Mouse (Mus musculus) lung, postnatal 0 days (tissue): Measurements from ENCODE around the gene Egln2. TPM values are rescaled to one million over a fixed set of nuclear protein-coding genes. Genes with fewer than 3 reads are reported as not detected.

Source experiments
- ATAC-seq: fragments of 200-750 bp; cut with Nextera tagmentation; 2 replicates; pipeline ENCODE4 v1.8.0; 2017; ENCODE audit warnings: moderate library complexity
- DNase-seq: peaks from one replicate; pipeline ENCODE4 v3.0.0-alpha.2; 2016; ENCODE audit warnings: low spot score
- H3K27ac ChIP-seq: fragments of 300-500 bp; sonication (generic); 2 replicates; pipeline ENCODE4 v1.5.1; 2014; ENCODE audit warnings: antibody characterized with exemption, mild to moderate bottlenecking, low read length, mixed read lengths
- H3K27me3 ChIP-seq: fragments of 300-500 bp; sonication (generic); replicated peaks from 2 replicates; pipeline ENCODE4 v1.6.1; 2014; ENCODE audit warnings: low read length, mixed read lengths; ENCODE audit not compliant: insufficient read depth
- H3K36me3 ChIP-seq: fragments of 300-500 bp; sonication (generic); 2 replicates; pipeline ENCODE4 v1.6.1; 2014; ENCODE audit warnings: low read length, mixed read lengths; ENCODE audit not compliant: insufficient read depth
- H3K4me1 ChIP-seq: fragments of 300-500 bp; sonication (generic); 2 replicates; pipeline ENCODE4 v1.6.1; 2014; ENCODE audit warnings: antibody characterized with exemption, low read depth, low read length, mixed read lengths; ENCODE audit not compliant: insufficient read depth
- H3K4me2 ChIP-seq: fragments of 300-500 bp; sonication (generic); replicated peaks from 2 replicates; pipeline ENCODE4 v1.6.1; 2014; ENCODE audit warnings: low read depth, mild to moderate bottlenecking, low read length, moderate library complexity, mixed read lengths
- H3K4me3 ChIP-seq: fragments of 300-500 bp; sonication (generic); 2 replicates; pipeline ENCODE4 v1.5.1; 2014; ENCODE audit warnings: low read depth, low read length
- H3K9ac ChIP-seq: fragments of 300-500 bp; sonication (generic); replicated peaks from 2 replicates; pipeline ENCODE4 v1.6.1; 2014; ENCODE audit warnings: low read depth, mild to moderate bottlenecking
- H3K9me3 ChIP-seq: fragments of 300-500 bp; sonication (generic); 2 replicates; pipeline ENCODE4 v1.6.1; 2016; ENCODE audit warnings: low read length, mixed read lengths
- CTCF ChIP-seq: IDR thresholded peaks from 2 replicates; pipeline ENCODE4 v1.5.1; 2016; ENCODE audit warnings: antibody characterized with exemption, mild to moderate bottlenecking
- EP300 ChIP-seq: IDR thresholded peaks from 2 replicates; pipeline ENCODE4 v1.6.1; 2016; ENCODE audit warnings: antibody characterized with exemption, mild to moderate bottlenecking, control low read depth
- WGBS: fragments of 180-500 bp; shearing (Covaris S2); extraction: QIAGEN DNeasy Blood & Tissue Kit; methylation state at CpG from one replicate; pipeline ENCODE4 v1.1.7; 2014; 5-methylcytosine and 5-hydroxymethylcytosine counted together
- polyA plus RNA-seq: library from polyadenylated mRNA; unstranded; fragments of >200 nt; fragmentation: Nextera tagmentation; extraction: Ambion mirVana; gene quantifications from 2 replicates; pipeline ENCODE4 v1.2.1, GENCODE M21; 2015

Gene Egln2
- polyA plus RNA-seq, 1 experiment from 2014 or later: 75.1 TPM

GRCm38 (mm10) chr7:27178324-27179216, 12.0 kb upstream of the Egln2 start, which contains the start of gene Rab4b:
Gene Rab4b, minus strand, starts transcription at chr7:27178896.
- TF ChIP-seq CTCF: peak; percentile 76
- no peak for TF ChIP-seq EP300
- under 1% methylated on average over 49 of the region's 53 CpGs for WGBS
- H3K4me2 ChIP-seq: peak within 1 kb of the TSS; percentile 53
- H3K9me3 ChIP-seq: no peaks in the 10 kb centered on the region
- ATAC-seq (peak; percentile 98), DNase-seq (peak; percentile 100)
- H3K27ac ChIP-seq: peak within 1 kb of the TSS; percentile 94
- peaks cover 8% of the 10 kb centered on the region; the same call in 1 of the 2 replicates for H3K4me1 ChIP-seq
- peak within 1 kb of the TSS; percentile 75 for H3K4me3 ChIP-seq
- peak within 1 kb of the TSS; percentile 51 for H3K9ac ChIP-seq
- peaks cover 5% of the 10 kb centered on the region for H3K36me3 ChIP-seq
- no peaks in the 10 kb centered on the region for H3K27me3 ChIP-seq

DNA sequence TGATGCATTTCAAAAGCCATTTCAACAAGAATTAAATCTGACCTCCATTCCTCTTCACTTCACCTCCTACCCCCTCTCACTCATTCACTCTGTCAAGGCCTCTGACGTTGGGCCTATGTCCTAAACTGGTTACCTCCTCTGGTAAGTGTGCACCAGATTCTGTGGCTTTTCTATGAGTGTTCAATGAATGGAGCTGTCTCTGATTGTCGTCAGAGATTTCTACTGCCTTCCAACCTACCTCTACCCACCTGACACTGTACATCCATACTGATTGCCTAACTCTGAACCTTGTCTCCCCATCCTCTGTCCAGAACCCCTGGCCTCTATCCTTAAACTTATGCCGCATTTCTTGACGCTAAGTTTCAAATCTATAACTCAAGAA, 11.3 kb upstream of the Egln2 start:
- peak overlapping the region; percentile 47 for H3K4me2 ChIP-seq
- H3K9ac ChIP-seq: peak overlapping the region; percentile 51
- peaks cover 8% of the 10 kb centered on the region; the same call in 1 of the 2 replicates for H3K4me1 ChIP-seq
- peak overlapping the region; percentile 75 for H3K4me3 ChIP-seq
- ATAC-seq (no peak), DNase-seq (no peak)
- H3K27ac ChIP-seq: peak overlapping the region; percentile 94
- TF ChIP-seq CTCF (no peak), EP300 (no peak)
- peaks cover 11% of the 10 kb centered on the region for H3K36me3 ChIP-seq
- H3K27me3 ChIP-seq: no peaks in the 10 kb centered on the region
- no peaks in the 10 kb centered on the region for H3K9me3 ChIP-seq
- 8% methylated on average over 4 of the region's 4 CpGs for WGBS

- Histone ChIP-seq H3K36me3 (peaks cover 23% of the 10 kb centered on the region), H3K9me3 (no peaks in the 10 kb centered on the region), H3K4me1 (peaks cover 8% of the 10 kb centered on the region; the same call in 1 of the 2 replicates), H3K27me3 (no peaks in the 10 kb centered on the region), H3K9ac (no peak overlapping the region), H3K27ac (no peak overlapping the region), H3K4me3 (no peak overlapping the region), H3K4me2 (no peak overlapping the region)
- WGBS: 83% methylated on average over 7 of the region's 7 CpGs
- DNase-seq (no peak), ATAC-seq (no peak)
- no peak for TF ChIP-seq CTCF
- TF ChIP-seq EP300: no peak
Measured at GRCm38 (mm10) chr7:27174896-27175295, 8.3 kb upstream of the Egln2 start.

GRCm38 (mm10) chr7:27174496-27174895, 7.9 kb upstream of the Egln2 start:
- Histone ChIP-seq H3K4me2 (no peak overlapping the region), H3K27ac (no peak overlapping the region), H3K4me1 (peaks cover 8% of the 10 kb centered on the region; the same call in 1 of the 2 replicates), H3K27me3 (no peaks in the 10 kb centered on the region), H3K4me3 (no peak overlapping the region), H3K9ac (no peak overlapping the region), H3K36me3 (peaks cover 23% of the 10 kb centered on the region), H3K9me3 (no peaks in the 10 kb centered on the region)
- TF ChIP-seq CTCF (no peak), EP300 (no peak)
- ATAC-seq (no peak), DNase-seq (no peak)
- WGBS: 97% methylated on average over 15 of the region's 15 CpGs

DNA sequence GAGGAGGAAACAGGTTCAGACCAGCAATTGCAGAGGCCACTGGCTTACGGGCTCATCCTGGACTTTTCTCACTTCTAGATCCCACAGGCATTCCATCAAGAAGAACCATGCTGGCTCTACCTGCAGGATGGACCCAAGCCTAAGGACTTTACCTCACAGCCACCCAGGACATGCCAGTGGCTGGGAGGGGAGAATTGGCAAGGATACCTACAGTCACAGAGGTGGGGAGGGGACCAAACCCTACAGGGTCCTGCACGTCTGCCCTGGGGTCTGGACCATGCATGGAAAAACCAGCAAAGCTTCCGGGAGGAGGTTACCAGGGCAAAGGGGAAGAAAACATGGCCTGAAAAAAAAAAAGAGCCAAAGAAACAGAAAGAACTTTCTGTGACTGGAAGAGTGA, 4.4 kb upstream of the Egln2 start:
- no peak for ATAC-seq
- Histone ChIP-seq H3K4me1 (peaks cover 4% of the 10 kb centered on the region; the same call in 1 of the 2 replicates), H3K36me3 (peaks cover 23% of the 10 kb centered on the region), H3K9ac (no peak overlapping the region), H3K27ac (no peak overlapping the region), H3K27me3 (no peaks in the 10 kb centered on the region), H3K4me2 (no peak overlapping the region), H3K9me3 (no peaks in the 10 kb centered on the region), H3K4me3 (no peak overlapping the region)
- DNase-seq: no peak
- 89% methylated on average over 3 of the region's 3 CpGs for WGBS
- no peak for TF ChIP-seq CTCF
- no peak for TF ChIP-seq EP300

DNA sequence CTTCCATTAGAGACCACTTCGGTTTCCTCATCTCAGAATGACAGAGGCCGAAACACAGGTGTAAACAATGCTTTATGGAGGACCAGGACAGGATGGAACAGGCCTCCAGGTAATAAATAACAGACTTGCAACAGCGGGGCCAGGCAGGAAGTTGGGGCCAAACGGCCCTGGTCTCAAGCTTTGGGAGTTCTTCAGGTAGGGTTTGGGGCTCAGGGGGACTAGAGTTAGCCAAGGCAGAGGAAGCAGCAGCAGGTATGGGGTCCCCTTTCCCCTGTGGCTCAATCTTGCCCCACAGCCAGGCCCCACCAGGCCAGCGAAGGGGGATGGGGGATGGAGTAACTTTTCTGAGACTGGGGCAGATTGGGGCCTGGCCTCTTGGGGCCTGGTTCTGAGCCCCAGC, 1.8 kb upstream of the Egln2 start:
- TF ChIP-seq EP300 (no peak), CTCF (no peak)
- Histone ChIP-seq H3K36me3 (peaks cover 17% of the 10 kb centered on the region; the same call in 1 of the 2 replicates), H3K4me3 (no peak overlapping the region), H3K4me1 (peaks cover 26% of the 10 kb centered on the region; the same call in 1 of the 2 replicates), H3K27me3 (no peaks in the 10 kb centered on the region), H3K27ac (no peak overlapping the region), H3K9ac (no peak overlapping the region), H3K9me3 (no peaks in the 10 kb centered on the region), H3K4me2 (no peak overlapping the region)
- WGBS: 92% methylated on average over 5 of the region's 5 CpGs
- DNase-seq: no peak
- no peak for ATAC-seq
